Mouse (Mus musculus): Measurements from ENCODE around the gene Hspa1a. TPM values are rescaled to one million over a fixed set of nuclear protein-coding genes. Genes with fewer than 3 reads are reported as not detected.
"Not testable (repeated sequence)": the region's sequence is repeated elsewhere in the genome, so short reads cannot be mapped to it uniquely, and the experiment has no call there.

Gene Hspa1a
- polyA plus RNA-seq, 1 experiment from 2014 or later, result 4.0 TPM

DNA sequence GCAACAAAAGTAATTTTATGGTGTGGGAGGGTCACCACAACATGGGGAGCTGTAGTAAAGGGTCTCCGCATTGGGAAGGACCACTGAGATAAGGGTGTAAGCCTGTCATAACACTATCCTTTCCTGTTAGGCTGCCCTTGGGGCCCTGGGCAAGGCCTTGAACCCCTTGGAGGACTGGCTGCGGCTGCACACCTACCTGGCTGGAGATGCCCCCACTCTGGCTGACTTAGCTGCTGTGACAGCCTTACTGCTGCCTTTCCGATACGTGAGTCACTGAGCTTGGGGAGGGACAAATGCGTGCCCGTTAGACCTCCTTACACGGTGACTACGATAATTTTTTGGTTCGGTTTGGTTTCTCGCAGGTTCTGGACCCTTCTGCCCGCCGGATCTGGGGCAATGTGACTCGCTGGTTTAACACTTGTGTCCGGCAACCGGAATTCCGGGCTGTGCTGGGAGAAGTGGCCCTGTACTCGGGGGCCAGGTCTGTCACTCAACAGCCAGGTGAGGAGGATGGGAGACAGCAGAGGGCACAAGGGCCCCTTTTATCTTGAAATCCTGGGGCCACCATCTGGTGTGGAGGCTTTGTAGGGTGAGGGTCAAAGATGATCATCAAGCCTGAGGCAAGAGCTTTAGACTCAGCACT is 32.2 kb upstream of the Hspa1a start:
- H3K4me1 ChIP-seq (ENCODE audit: control insufficient read depth, insufficient read depth, low read length), result peaks cover 16% of the 10 kb centered on the region
- no peaks in the 10 kb centered on the region for H3K27me3 ChIP-seq (ENCODE audit: control insufficient read depth, insufficient read depth, low read length)
- ATAC-seq (ENCODE audit: insufficient number of reproducible peaks, low FRiP score, low TSS enrichment, low read depth), result no peak
- DNase-seq (ENCODE audit: low spot score), result no peak
- H3K9ac ChIP-seq (ENCODE audit: low read length), result no peak overlapping the region
- no peaks in the 10 kb centered on the region for H3K9me3 ChIP-seq (ENCODE audit: control insufficient read depth, low read length)
- no peak overlapping the region for H3K4me2 ChIP-seq (ENCODE audit: low read depth, severe bottlenecking)
- H3K4me3 ChIP-seq (ENCODE audit: low read depth, low read length), result no peak overlapping the region
- WGBS, result 93% methylated on average over 17 of the region's 17 CpGs
- H3K36me3 ChIP-seq (ENCODE audit: control insufficient read depth, insufficient read depth, low read length), result peaks cover 24% of the 10 kb centered on the region
- no peak overlapping the region for H3K27ac ChIP-seq (replicated peaks; ENCODE audit: low read depth, low read length)

DNA sequence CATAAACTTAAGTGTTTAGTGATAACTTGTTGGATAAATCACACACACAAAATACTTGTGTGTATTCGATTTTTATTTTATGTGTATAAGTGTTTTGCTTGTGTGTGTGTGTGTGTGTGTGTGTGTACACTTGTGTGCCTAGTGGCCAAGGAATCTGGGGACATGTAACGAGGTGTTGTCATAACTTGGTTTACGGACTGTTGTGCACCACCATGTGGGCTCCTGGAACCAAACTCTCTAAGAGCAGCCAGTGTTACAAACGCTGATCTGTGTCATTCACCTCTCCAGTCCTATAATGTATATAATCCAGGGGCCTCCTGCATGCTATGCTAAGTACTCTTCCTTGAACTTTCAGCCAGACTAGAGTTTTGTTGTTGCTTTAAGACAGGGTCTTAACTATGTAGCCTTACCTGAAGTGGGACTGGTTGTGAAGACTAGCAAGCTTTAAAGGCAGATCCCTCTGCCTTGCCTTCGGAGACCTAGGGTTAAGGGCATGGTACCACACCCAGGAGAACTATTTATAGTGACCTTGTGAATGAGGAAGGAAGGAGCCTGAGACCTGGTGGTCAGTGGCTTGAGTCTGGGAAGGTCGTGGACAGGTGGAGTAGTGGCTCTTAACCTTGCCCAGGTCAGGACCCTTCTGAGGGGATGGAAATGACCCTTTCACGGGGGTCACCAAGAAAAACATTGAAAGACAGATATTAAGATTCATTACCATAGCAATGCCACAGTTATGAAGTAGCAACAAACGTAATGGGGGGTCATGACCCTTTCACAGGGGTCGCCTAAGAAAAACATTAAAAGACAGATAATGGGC is 31.3 kb upstream of the Hspa1a start:
- Histone ChIP-seq H3K4me1 (ENCODE audit: control insufficient read depth, insufficient read depth, low read length) (peaks cover 16% of the 10 kb centered on the region), H3K4me3 (ENCODE audit: low read depth, low read length) (peak overlapping the region; percentile 70), H3K27me3 (ENCODE audit: control insufficient read depth, insufficient read depth, low read length) (no peaks in the 10 kb centered on the region), H3K36me3 (ENCODE audit: control insufficient read depth, insufficient read depth, low read length) (peaks cover 26% of the 10 kb centered on the region), H3K9me3 (ENCODE audit: control insufficient read depth, low read length) (no peaks in the 10 kb centered on the region), H3K27ac (replicated peaks; ENCODE audit: low read depth, low read length) (no peak overlapping the region), H3K9ac (ENCODE audit: low read length) (peak overlapping the region; percentile 91; the same call in 1 of the 2 replicates), H3K4me2 (ENCODE audit: low read depth, severe bottlenecking) (peak overlapping the region; percentile 82; the same call in 1 of the 2 replicates)
- ATAC-seq (ENCODE audit: insufficient number of reproducible peaks, low FRiP score, low TSS enrichment, low read depth) (no peak), DNase-seq (ENCODE audit: low spot score) (no peak)
- 67% methylated on average over 9 of the region's 9 CpGs for WGBS

DNA sequence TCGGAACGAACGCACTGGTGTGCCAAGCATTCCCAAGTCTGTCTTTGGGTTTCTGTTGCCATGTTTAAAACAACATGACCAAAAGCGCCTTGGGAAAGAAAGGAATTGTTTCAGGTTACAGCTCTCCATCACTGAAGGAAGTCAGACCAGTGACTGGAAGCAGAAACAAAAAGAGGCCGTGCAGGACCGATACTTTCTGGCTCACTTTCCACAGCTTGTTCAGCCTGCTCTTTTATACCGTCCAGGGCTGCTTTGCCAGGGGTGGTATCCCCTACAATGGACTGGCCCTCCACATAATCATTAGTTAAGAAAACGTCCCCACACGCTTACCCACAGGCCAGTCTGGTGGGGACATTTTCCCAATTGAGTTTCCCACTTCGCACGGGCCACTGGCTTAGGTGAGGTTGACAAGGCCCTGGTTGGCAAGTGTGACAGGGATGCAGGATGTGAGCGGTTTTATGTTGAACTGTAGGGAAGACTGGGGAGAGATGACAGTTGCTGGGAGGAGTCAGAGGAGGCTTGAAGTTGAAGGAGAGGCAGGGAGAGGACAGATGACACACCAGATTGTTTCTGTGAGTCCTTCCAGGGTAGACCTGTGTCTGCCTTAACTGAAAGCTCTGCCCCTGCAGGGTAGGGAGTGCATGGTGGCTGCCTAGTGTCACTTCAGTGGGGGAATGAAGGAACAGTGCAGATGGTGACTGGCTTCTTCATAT is 30.4 kb upstream of the Hspa1a start:
- DNase-seq (ENCODE audit: low spot score), result no peak
- H3K36me3 ChIP-seq (ENCODE audit: control insufficient read depth, insufficient read depth, low read length), result peaks cover 28% of the 10 kb centered on the region

DNA sequence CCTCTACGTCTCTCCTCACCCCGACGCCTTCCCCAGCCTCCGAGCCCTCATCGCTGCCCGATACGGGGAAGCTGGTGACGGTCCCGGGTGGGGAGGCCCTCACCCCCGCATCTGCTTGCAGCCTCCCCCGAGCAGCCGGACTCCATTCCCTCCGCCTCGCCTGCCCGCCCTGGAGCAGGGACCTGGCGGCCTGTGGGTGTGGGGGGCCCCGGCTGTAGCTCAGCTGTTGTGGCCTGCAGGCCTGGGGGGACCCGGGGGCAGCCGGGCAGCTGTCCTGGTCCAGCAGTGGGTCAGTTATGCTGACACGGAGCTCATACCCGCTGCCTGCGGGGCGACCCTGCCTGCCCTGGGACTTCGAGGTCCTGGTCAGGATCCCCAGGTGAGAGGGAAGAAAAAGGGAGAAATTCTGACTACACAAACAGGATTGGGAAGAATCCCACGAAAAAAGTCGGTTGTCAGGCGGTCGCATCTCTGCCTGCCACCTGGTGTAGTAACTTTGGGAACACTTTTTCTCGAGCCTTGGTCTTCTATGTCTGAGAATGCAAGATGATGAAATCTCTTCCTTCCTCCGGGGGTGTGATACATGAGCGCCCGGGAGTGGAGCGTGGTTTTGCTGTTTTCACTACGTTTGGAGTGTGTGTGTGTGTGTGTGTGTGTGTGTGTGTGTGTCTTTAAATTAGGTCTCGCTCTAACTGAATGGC is 29.6 kb upstream of the Hspa1a start:
- Histone ChIP-seq H3K4me2 (ENCODE audit: low read depth, severe bottlenecking) (peak overlapping the region; percentile 82), H3K9me3 (ENCODE audit: control insufficient read depth, low read length) (no peaks in the 10 kb centered on the region), H3K9ac (ENCODE audit: low read length) (peak overlapping the region; percentile 91), H3K36me3 (ENCODE audit: control insufficient read depth, insufficient read depth, low read length) (peaks cover 28% of the 10 kb centered on the region), H3K27ac (replicated peaks; ENCODE audit: low read depth, low read length) (peak overlapping the region; percentile 94), H3K4me3 (ENCODE audit: low read depth, low read length) (peak overlapping the region; percentile 70), H3K27me3 (ENCODE audit: control insufficient read depth, insufficient read depth, low read length) (no peaks in the 10 kb centered on the region), H3K4me1 (ENCODE audit: control insufficient read depth, insufficient read depth, low read length) (peaks cover 16% of the 10 kb centered on the region)
- under 1% methylated on average over 34 of the region's 35 CpGs for WGBS
- DNase-seq (ENCODE audit: low spot score) (peak; percentile 41), ATAC-seq (ENCODE audit: insufficient number of reproducible peaks, low FRiP score, low TSS enrichment, low read depth) (peak; percentile 1; the same call in 1 of the 2 replicates)

More for the DNA sequence above, 30.4 kb upstream of the Hspa1a start:
- peak overlapping the region; percentile 94; the same call in 1 of the 2 replicates for H3K27ac ChIP-seq (replicated peaks; ENCODE audit: low read depth, low read length)
- peak overlapping the region; percentile 70 for H3K4me3 ChIP-seq (ENCODE audit: low read depth, low read length)
- H3K9me3 ChIP-seq (ENCODE audit: control insufficient read depth, low read length), result no peaks in the 10 kb centered on the region
- peak overlapping the region; percentile 82 for H3K4me2 ChIP-seq (ENCODE audit: low read depth, severe bottlenecking)
- WGBS, result 13% methylated on average over 12 of the region's 12 CpGs
- peaks cover 16% of the 10 kb centered on the region for H3K4me1 ChIP-seq (ENCODE audit: control insufficient read depth, insufficient read depth, low read length)
- no peaks in the 10 kb centered on the region for H3K27me3 ChIP-seq (ENCODE audit: control insufficient read depth, insufficient read depth, low read length)
- no peak for ATAC-seq (ENCODE audit: insufficient number of reproducible peaks, low FRiP score, low TSS enrichment, low read depth)
- peak overlapping the region; percentile 91 for H3K9ac ChIP-seq (ENCODE audit: low read length)

DNA sequence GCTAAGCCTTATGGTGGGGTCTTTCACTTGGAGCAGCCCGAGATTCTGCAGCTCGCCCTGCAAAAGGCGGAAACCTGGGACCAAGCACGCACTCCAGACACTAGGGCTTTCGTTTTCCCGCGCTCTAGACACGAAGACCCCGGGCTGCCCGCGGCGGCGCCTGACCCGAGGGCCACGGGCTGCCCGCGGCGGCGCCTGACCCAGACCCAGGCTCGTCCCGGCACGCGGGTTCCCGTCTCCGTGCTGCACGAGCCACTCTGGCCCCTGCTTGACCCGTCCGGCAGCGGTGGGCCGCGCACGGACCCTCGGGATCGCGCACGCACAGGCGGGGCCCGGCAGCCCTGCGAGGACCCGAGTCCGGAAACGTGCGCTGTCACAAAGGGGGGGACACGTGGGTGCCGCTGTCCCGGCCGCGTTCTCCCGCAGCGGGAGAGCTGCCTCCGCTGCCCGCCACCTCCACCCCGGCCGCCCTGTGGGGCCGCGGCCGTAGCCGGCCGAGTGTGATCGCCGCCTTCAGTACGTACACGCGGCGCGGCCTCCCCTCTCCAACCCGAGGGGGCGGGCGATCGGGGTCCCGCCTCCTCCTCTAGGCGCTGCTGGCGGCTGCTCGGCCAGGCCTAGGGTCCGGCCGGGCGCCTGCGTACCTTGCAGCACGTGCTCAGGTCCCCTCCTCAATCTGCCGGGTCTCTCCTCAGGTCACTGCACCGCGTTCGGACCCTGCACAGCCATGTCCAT is 28.9 kb upstream of the Hspa1a start, which contains the start of gene Vars:
Gene Vars, plus strand, starts transcription at position 271 of the 735 bp plus-strand sequence.
- Histone ChIP-seq H3K4me1 (ENCODE audit: control insufficient read depth, insufficient read depth, low read length) (peaks cover 16% of the 10 kb centered on the region), H3K27ac (replicated peaks; ENCODE audit: low read depth, low read length) (peak within 1 kb of the TSS; percentile 94), H3K4me3 (ENCODE audit: low read depth, low read length) (peak within 1 kb of the TSS; percentile 70), H3K4me2 (ENCODE audit: low read depth, severe bottlenecking) (peak within 1 kb of the TSS; percentile 82), H3K9ac (ENCODE audit: low read length) (peak within 1 kb of the TSS; percentile 91), H3K36me3 (ENCODE audit: control insufficient read depth, insufficient read depth, low read length) (peaks cover 25% of the 10 kb centered on the region), H3K27me3 (ENCODE audit: control insufficient read depth, insufficient read depth, low read length) (no peaks in the 10 kb centered on the region), H3K9me3 (ENCODE audit: control insufficient read depth, low read length) (no peaks in the 10 kb centered on the region)
- peak; percentile 97 for DNase-seq (ENCODE audit: low spot score)
- under 1% methylated on average over 68 of the region's 83 CpGs for WGBS
- peak; percentile 90 for ATAC-seq (ENCODE audit: insufficient number of reproducible peaks, low FRiP score, low TSS enrichment, low read depth)

DNA sequence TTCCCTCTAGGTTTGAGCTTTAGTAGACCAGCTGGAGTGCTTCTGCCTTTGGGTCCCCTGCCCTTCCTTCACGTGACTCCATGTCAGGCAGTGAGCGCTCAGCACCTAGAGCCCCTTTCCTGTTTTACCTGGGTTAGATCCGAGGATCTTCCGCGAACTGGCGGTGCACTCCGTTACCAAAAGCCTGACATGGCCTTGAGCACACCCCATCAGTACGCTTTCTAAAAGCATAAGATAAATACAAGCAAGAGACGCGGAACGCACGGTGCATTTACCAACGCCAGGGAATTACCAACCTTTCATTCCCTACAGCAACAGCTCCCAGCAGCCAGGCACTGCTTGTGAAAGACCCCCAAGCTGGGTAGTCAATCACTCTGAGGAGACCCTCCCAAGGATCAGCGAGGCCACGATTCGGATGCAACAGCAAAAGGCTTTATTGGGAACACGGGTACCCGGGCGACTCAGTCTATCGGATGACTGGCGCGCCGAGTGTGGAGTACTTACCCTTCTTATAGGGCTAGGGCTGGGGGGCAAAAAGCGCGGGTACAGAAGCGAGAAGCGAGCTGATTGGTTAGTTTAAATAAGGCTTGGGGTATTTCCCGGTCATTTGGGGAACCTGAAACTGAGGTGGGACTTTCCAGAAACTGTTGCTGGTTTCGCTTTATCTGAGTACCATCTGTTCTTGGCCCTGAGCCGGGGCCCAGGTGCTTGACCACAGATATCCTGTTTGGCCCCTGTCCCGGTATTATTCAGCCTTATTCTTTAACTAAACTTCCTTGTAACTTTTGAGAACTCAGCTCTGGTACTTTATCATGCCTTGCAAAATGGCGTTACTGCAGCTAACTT is 28.1 kb upstream of the Hspa1a start:
- Histone ChIP-seq H3K4me3 (ENCODE audit: low read depth, low read length) (peak overlapping the region; percentile 70), H3K4me2 (ENCODE audit: low read depth, severe bottlenecking) (peak overlapping the region; percentile 82), H3K9ac (ENCODE audit: low read length) (peak overlapping the region; percentile 91), H3K4me1 (ENCODE audit: control insufficient read depth, insufficient read depth, low read length) (peaks cover 16% of the 10 kb centered on the region), H3K36me3 (ENCODE audit: control insufficient read depth, insufficient read depth, low read length) (peaks cover 19% of the 10 kb centered on the region), H3K27ac (replicated peaks; ENCODE audit: low read depth, low read length) (peak overlapping the region; percentile 94)
- H3K9me3 ChIP-seq (ENCODE audit: control insufficient read depth, low read length); ATAC-seq (ENCODE audit: insufficient number of reproducible peaks, low FRiP score, low TSS enrichment, low read depth); H3K27me3 ChIP-seq (ENCODE audit: control insufficient read depth, insufficient read depth, low read length): not testable (repeated sequence)
- peak; percentile 60 for DNase-seq (ENCODE audit: low spot score)
- 27% methylated on average over 29 of the region's 32 CpGs for WGBS

All from limb, embryonic 11.5 days (tissue).